Mouse (Mus musculus): Measurements from ENCODE around the gene Reps1. TPM values are rescaled to one million over a fixed set of nuclear protein-coding genes. Genes with fewer than 3 reads are reported as not detected.

Gene Reps1
- 18.3 and 20.3 TPM in 2 replicates for polyA plus RNA-seq (2015; fragmentation: Nextera tagmentation; extraction: Ambion mirVana)

DNA sequence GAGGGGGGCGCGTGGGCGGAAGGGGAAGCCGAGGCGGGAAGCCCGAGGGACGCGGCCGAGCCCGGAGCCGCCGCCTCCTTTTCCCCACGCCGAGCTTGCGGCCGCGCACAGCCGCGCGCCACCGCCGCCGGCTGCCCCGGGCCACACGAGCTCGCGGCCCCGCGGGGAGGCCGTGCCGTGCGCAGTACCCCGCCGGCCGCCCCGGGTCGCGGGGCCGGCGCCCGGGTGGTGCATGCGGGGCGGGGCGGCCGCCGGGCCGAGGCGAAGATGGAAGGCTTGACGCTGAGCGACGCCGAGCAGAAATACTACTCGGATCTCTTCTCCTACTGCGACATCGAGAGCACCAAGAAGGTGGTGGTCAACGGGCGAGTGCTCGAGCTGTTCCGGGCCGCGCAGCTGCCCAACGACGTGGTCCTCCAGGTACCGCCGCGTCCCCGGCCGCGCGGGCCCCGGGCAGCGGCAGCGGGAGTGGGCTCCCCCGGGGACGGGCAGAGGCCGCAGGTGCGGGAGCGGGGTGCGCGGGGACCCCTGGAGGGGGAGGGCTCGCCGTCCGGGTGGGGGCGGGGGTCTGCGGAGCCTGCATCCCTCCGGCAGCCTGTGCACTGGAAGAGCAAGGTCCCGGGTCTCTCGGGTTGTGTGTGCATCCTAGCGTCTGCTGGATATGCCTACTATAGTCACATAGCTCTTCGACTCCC lies at the start of gene Reps1:
Gene Reps1, plus strand, starts transcription at position 166 of the 695 bp plus-strand sequence.
- Histone ChIP-seq H3K4me1 (replicated peaks) (peaks cover 33% of the 10 kb centered on the region), H3K9ac (peak within 1 kb of the TSS; percentile 97), H3K4me3 (peak within 1 kb of the TSS; percentile 98), H3K27ac (peak within 1 kb of the TSS; percentile 97), H3K27me3 (no peaks in the 10 kb centered on the region), H3K36me3 (no peaks in the 10 kb centered on the region), H3K9me3 (no peaks in the 10 kb centered on the region), H3K4me2 (peak within 1 kb of the TSS; percentile 63)
- under 1% methylated on average over 86 of the region's 90 CpGs for WGBS
- peak; percentile 87 for ATAC-seq (ENCODE audit: low FRiP score)

DNA sequence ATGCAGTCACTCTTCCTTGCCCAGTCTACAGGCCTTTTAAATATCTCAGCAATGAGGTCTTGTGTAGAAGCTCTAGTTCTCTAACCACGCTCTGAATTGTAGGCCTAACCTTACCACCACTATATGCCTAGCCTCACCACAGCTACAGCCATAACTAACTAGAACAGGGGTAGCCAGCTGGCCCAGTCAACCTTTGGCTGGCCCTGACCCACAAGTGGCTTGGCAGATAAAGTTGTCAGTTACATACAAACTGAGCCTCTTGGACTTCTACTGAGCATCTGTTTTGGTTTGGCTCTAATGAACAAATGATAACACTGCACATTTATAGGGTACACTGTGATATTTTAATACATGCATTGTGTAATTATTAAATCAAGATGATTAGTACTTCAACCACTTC lies 48.9 kb upstream of the Reps1 start:
- no peak overlapping the region for H3K9ac ChIP-seq
- H3K27ac ChIP-seq = no peak overlapping the region
- H3K4me3 ChIP-seq = no peak overlapping the region
- H3K4me2 ChIP-seq = no peak overlapping the region
- no peaks in the 10 kb centered on the region for H3K4me1 ChIP-seq (replicated peaks)
- no peaks in the 10 kb centered on the region for H3K9me3 ChIP-seq
- no peak for ATAC-seq (ENCODE audit: low FRiP score)
- 91% methylated on average over 1 of the region's 1 CpGs for WGBS
- H3K27me3 ChIP-seq = no peaks in the 10 kb centered on the region
- peaks cover 15% of the 10 kb centered on the region for H3K36me3 ChIP-seq

GRCm38 (mm10) chr10:18007243-18007642 lies 48.4 kb upstream of the Reps1 start:
- Histone ChIP-seq H3K4me2 (no peak overlapping the region), H3K9me3 (no peaks in the 10 kb centered on the region), H3K9ac (no peak overlapping the region), H3K4me3 (no peak overlapping the region), H3K27me3 (no peaks in the 10 kb centered on the region), H3K36me3 (peaks cover 15% of the 10 kb centered on the region), H3K27ac (no peak overlapping the region), H3K4me1 (replicated peaks) (no peaks in the 10 kb centered on the region)
- 94% methylated on average over 3 of the region's 3 CpGs for WGBS
- no peak for ATAC-seq (ENCODE audit: low FRiP score)

DNA sequence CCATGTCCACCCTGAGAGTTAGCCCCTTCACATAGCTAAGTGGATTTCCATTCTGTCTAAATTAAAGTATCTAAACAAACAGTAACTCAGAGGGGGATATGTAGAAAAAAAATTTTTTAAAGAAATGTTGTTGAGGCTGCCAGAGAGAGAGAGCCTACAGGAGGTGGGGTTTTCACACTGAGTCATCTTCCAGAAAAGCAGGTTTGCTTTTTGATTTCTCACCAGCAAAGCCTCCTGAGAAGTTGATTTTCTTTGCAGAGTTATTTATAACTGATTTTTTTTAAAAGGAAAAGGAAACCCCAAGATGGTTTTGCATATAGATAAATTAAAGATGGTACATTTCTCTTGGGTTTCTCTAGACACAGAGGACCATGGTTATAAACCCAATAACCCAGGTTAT lies 47.5 kb upstream of the Reps1 start:
- H3K4me3 ChIP-seq = no peak overlapping the region
- H3K27ac ChIP-seq = no peak overlapping the region
- no peaks in the 10 kb centered on the region for H3K9me3 ChIP-seq
- H3K9ac ChIP-seq = no peak overlapping the region
- H3K27me3 ChIP-seq = no peaks in the 10 kb centered on the region
- H3K4me2 ChIP-seq = no peak overlapping the region
- peaks cover 15% of the 10 kb centered on the region for H3K36me3 ChIP-seq
- H3K4me1 ChIP-seq (replicated peaks) = no peaks in the 10 kb centered on the region
- no peak for ATAC-seq (ENCODE audit: low FRiP score)

DNA sequence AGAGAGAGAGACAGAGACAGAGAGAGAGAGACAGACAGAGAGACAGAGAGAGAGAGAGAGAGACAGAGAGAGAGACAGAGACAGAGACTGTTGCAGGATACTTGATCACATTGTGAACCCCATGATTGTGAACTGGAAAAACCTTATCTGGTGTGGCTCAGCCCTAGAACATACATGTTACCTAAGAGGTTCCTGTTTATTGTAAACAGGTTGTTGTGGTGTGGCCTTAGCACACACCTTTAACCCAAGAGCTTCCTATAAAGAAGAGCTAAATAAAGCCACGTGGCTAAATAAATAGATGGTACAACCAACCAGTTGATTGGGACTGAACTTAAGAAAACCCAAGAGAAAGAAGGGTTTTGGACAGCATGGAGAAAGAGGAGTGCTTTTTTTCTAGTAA lies 45.9 kb upstream of the Reps1 start:
- no peak for ATAC-seq (ENCODE audit: low FRiP score)

DNA sequence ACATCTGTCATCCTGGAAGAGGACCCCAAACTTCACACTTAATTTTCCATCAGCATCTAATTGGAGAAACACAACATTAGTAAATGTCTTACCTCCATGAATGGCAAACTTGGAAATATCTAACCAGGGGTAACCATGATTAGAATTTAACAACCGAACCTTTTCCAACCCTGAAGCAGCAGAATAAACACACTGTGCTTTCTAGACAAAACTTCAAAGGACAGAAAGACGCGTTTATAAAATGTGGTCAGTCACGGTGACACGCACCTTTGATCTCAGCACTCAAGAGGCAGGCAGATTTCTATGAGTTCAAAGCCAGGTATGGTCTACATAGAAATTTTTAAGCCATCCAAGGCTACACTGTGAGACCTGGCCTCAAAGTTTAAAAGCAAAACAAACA lies 43.9 kb upstream of the Reps1 start:
- Histone ChIP-seq H3K27ac (no peak overlapping the region), H3K4me2 (no peak overlapping the region), H3K9ac (no peak overlapping the region), H3K9me3 (no peaks in the 10 kb centered on the region), H3K4me3 (no peak overlapping the region), H3K36me3 (peaks cover 41% of the 10 kb centered on the region), H3K27me3 (no peaks in the 10 kb centered on the region), H3K4me1 (replicated peaks) (no peaks in the 10 kb centered on the region)
- 90% methylated on average over 5 of the region's 5 CpGs for WGBS
- no peak for ATAC-seq (ENCODE audit: low FRiP score)

More for the DNA sequence above, 45.9 kb upstream of the Reps1 start:
- Histone ChIP-seq H3K36me3 (peaks cover 26% of the 10 kb centered on the region), H3K27me3 (no peaks in the 10 kb centered on the region), H3K27ac (no peak overlapping the region), H3K4me2 (no peak overlapping the region), H3K4me1 (replicated peaks) (no peaks in the 10 kb centered on the region), H3K9ac (no peak overlapping the region), H3K9me3 (no peaks in the 10 kb centered on the region), H3K4me3 (no peak overlapping the region)
- 92% methylated on average over 1 of the region's 1 CpGs for WGBS

- Histone ChIP-seq H3K27ac (no peak overlapping the region), H3K9ac (no peak overlapping the region), H3K9me3 (no peaks in the 10 kb centered on the region), H3K4me2 (peak overlapping the region; percentile 31), H3K4me3 (no peak overlapping the region), H3K27me3 (no peaks in the 10 kb centered on the region), H3K36me3 (peaks cover 25% of the 10 kb centered on the region), H3K4me1 (replicated peaks) (peaks cover 22% of the 10 kb centered on the region)
- no peak for ATAC-seq (ENCODE audit: low FRiP score)
- WGBS = 70% methylated on average over 7 of the region's 7 CpGs
These were observed 35.2 kb upstream of the Reps1 start for GRCm38 (mm10) chr10:18020443-18020842.

- H3K36me3 ChIP-seq = peaks cover 24% of the 10 kb centered on the region
- H3K4me3 ChIP-seq = no peak overlapping the region
- no peak overlapping the region for H3K27ac ChIP-seq
- peaks cover 22% of the 10 kb centered on the region for H3K4me1 ChIP-seq (replicated peaks)
- H3K4me2 ChIP-seq = peak overlapping the region; percentile 62
- 46% methylated on average over 1 of the region's 1 CpGs for WGBS
- ATAC-seq (ENCODE audit: low FRiP score) = no peak
- no peaks in the 10 kb centered on the region for H3K27me3 ChIP-seq
- H3K9me3 ChIP-seq = no peaks in the 10 kb centered on the region
- no peak overlapping the region for H3K9ac ChIP-seq
These were observed 34.8 kb upstream of the Reps1 start for GRCm38 (mm10) chr10:18020846-18021245.

DNA sequence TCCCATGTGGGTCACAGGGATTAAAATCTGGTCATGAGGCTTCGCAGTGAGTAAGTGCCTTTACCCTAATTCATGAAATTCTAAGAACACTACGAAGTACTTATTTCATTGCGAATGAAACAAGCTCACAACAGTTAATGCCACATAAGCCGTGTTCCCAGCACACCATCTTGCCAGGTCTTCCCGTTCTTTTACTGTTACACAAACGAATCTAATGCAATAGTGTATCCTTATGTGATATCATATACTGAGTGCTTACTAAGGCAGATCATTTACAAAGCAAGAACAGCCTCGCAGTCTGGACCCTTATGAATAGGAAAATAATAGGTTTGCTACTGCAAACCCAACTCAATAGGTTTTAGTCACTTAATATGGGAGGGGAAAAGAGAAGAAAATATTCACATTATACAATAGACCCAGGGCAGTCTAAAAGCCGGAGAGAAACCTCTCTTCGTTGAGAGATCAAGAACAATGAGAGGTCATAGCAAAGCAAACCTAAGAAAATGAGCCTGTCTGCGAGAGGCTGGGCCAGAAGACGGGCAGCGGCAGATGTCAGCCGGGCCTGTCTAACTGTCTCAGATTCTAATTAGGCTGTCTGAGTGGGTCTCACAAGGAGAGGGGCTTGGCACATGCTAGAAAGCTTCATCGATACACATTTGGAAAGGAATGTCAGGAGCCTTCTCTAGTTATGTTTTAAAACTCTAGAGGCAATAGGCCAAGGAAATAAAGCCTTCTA lies 33.9 kb upstream of the Reps1 start:
- peaks cover 22% of the 10 kb centered on the region for H3K4me1 ChIP-seq (replicated peaks)
- H3K9ac ChIP-seq = peak overlapping the region; percentile 90
- H3K27me3 ChIP-seq = no peaks in the 10 kb centered on the region
- peak overlapping the region; percentile 97 for H3K27ac ChIP-seq
- no peaks in the 10 kb centered on the region for H3K9me3 ChIP-seq
- H3K4me2 ChIP-seq = peak overlapping the region; percentile 62
- peak overlapping the region; percentile 74 for H3K4me3 ChIP-seq
- 29% methylated on average over 14 of the region's 14 CpGs for WGBS
- peaks cover 16% of the 10 kb centered on the region for H3K36me3 ChIP-seq
- ATAC-seq (ENCODE audit: low FRiP score) = peak; percentile 38

DNA sequence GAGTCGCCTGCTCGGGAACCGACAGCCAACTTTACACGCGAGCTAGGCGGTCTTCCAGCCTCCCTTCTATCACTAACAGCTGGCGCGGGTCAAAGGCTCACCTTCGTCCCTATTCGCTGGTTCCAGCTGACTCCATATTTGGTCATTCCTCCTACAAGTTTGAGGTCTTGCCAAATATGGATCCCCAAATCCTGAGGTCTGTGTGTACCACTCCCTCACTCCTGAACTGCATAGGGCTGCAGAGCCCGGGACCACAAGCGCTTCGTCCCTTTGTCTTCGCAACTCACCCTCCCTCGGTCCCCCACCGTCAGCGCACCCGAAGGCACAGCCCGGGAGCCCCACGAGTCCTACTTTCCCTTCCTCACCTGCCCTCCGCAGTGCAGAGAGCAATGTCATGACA lies 33.3 kb upstream of the Reps1 start:
- H3K36me3 ChIP-seq = peaks cover 10% of the 10 kb centered on the region
- H3K4me2 ChIP-seq = peak overlapping the region; percentile 62
- H3K4me1 ChIP-seq (replicated peaks) = peaks cover 22% of the 10 kb centered on the region
- peak; percentile 89 for ATAC-seq (ENCODE audit: low FRiP score)
- H3K27me3 ChIP-seq = no peaks in the 10 kb centered on the region
- no peaks in the 10 kb centered on the region for H3K9me3 ChIP-seq
- H3K9ac ChIP-seq = peak overlapping the region; percentile 90
- H3K27ac ChIP-seq = peak overlapping the region; percentile 97
- H3K4me3 ChIP-seq = peak overlapping the region; percentile 74
- 2% methylated on average over 21 of the region's 21 CpGs for WGBS

DNA sequence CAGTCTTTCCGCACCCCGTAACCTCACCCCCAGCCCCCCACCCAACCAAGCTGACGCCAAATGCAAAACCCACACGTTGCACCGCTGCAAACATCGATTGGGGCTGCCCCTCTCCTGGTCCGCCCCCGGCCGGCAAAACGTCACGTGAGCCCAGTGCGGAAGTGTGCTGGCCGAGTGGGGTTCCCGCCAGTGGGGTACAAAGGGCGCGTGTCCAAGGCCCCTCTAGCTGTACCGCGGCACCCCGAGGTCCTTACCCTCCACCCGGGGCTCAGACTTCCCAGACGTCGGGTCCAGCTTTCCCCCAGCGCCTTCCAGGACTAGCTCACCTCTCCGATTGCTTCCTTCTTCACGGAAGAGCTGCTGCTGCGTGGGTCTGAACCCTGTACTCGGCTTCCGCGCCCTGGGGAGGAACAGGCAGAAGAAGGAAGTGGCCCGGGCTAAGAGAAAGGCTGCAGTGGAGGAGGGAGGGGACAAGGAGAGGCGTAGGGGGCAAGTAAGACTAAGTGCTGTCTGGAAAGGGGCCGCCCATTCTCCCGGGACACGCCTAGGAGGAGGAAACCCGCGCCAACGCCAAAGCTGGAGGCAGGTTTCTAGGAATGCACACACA lies 32.8 kb upstream of the Reps1 start, which contains the start of gene Abracl:
Gene Abracl, minus strand, starts transcription at position 548 of the 607 bp plus-strand sequence.
- no peaks in the 10 kb centered on the region for H3K27me3 ChIP-seq
- WGBS = under 1% methylated on average over 37 of the region's 37 CpGs
- peak within 1 kb of the TSS; percentile 62 for H3K4me2 ChIP-seq
- ATAC-seq (ENCODE audit: low FRiP score) = peak; percentile 96
- peaks cover 5% of the 10 kb centered on the region for H3K36me3 ChIP-seq
- peaks cover 22% of the 10 kb centered on the region for H3K4me1 ChIP-seq (replicated peaks)
- peak within 1 kb of the TSS; percentile 90 for H3K9ac ChIP-seq
- no peaks in the 10 kb centered on the region for H3K9me3 ChIP-seq
- peak within 1 kb of the TSS; percentile 74 for H3K4me3 ChIP-seq
- H3K27ac ChIP-seq = peak within 1 kb of the TSS; percentile 97

GRCm38 (mm10) chr10:18034408-18034807 lies 21.3 kb upstream of the Reps1 start:
- WGBS = 83% methylated on average over 4 of the region's 4 CpGs
- Histone ChIP-seq H3K4me2 (no peak overlapping the region), H3K9ac (no peak overlapping the region), H3K36me3 (no peaks in the 10 kb centered on the region), H3K4me3 (no peak overlapping the region), H3K4me1 (replicated peaks) (no peaks in the 10 kb centered on the region), H3K27ac (no peak overlapping the region), H3K27me3 (no peaks in the 10 kb centered on the region), H3K9me3 (no peaks in the 10 kb centered on the region)
- no peak for ATAC-seq (ENCODE audit: low FRiP score)

Measured in hindbrain, embryonic 13.5 days (tissue).